Mouse (Mus musculus) adrenal gland, adult (tissue): ENCODE measurements around the gene Ube2h.

Source experiments
- DNase-seq, 2 experiments: peaks; one replicate each; pipeline ENCODE4 v3.0.0; 2022 to 2023; ENCODE audit warnings: low spot score in 1 of 2; ENCODE audit not compliant: inconsistent age in 2 of 2

The Ube2h gene

GRCm38 (mm10) chr6:30171226-30171625, 133.1 kb downstream of the Ube2h start:
- no peak for DNase-seq

GRCm38 (mm10) chr6:30169148-30169547, 135.2 kb downstream of the Ube2h start:
- no peak for DNase-seq

- no peak for DNase-seq
These were observed 136.1 kb downstream of the Ube2h start for GRCm38 (mm10) chr6:30168275-30168674.

GRCm38 (mm10) chr6:30167192-30167591, 137.1 kb downstream of the Ube2h start:
- no peak for DNase-seq

- DNase-seq = no peak
These were observed 138.0 kb downstream of the Ube2h start for GRCm38 (mm10) chr6:30166349-30166748.

GRCm38 (mm10) chr6:30162091-30162490, 142.2 kb downstream of the Ube2h start:
- no peak for DNase-seq

GRCm38 (mm10) chr6:30161618-30162017, 142.7 kb downstream of the Ube2h start:
- DNase-seq = peak in 1 of 2 experiments; percentile 49
